ENCODE assay signal across 8 mouse cellular contexts in genomic region chr5:66077416-66077815, GRCm38 (mm10).
DNase-seq lines count a peak whose midpoint lies in the region; ATAC-seq and TF ChIP-seq lines count a peak whose summit lies in the region.

No protein-coding gene starts in this region.

- no peak for ATAC-seq in heart, postnatal 0 days (ENCODE audit: insufficient read depth, low read depth)
- no peak for ATAC-seq in liver, embryonic 11.5 days (replicated peaks; ENCODE audit: low FRiP score)
- no peak for ATAC-seq in inflammation-experienced regulatory T-cells, adult 6 months

- H3K4me2 ChIP-seq in heart, postnatal 0 days (ENCODE audit: low read depth, low read length) = peak overlapping the region; percentile 4; the same call in 1 of the 2 replicates
- H3K4me2 ChIP-seq in liver, embryonic 11.5 days = peak overlapping the region; percentile 31

- no peak overlapping the region; the same call in 1 of the 2 replicates for H3K4me3 ChIP-seq in ES-Bruce4 (ENCODE audit: low read depth, low read length)
- H3K4me3 ChIP-seq in heart, postnatal 0 days (ENCODE audit: low read depth, low read length) = no peak overlapping the region
- no peak overlapping the region for H3K4me3 ChIP-seq in liver, embryonic 11.5 days (ENCODE audit: low read depth, low read length)
- no peak overlapping the region for H3K4me3 ChIP-seq in left cerebral cortex, adult 2 months

- DNase-seq in adrenal gland, postnatal 36 days = peak; percentile 82 to 89
- DNase-seq in heart, postnatal 0 days (ENCODE audit: low spot score) = peak; percentile 13
- DNase-seq in liver, embryonic 11.5 days (ENCODE audit: low spot score) = no peak
- DNase-seq in splenic B cell, adult 2 months (ENCODE audit: low read depth, low spot score) = peak; percentile 27
- no peak for DNase-seq in left cerebral cortex, adult 2 months (ENCODE audit: extremely low spot score in 1 of 2, low spot score in 2 of 2)
- no peak for DNase-seq in right cerebral cortex, adult 18-20 months

- no peaks in the 10 kb centered on the region for H3K9me3 ChIP-seq in ES-Bruce4 (replicated peaks; ENCODE audit: control insufficient read depth, insufficient read depth, low read length, poor library complexity, severe bottlenecking)
- H3K9me3 ChIP-seq in heart, postnatal 0 days (replicated peaks; ENCODE audit: control insufficient read depth, low read length) = no peaks in the 10 kb centered on the region
- no peaks in the 10 kb centered on the region for H3K9me3 ChIP-seq in liver, embryonic 11.5 days (ENCODE audit: control insufficient read depth, low read length)

- H3K27me3 ChIP-seq in ES-Bruce4 (ENCODE audit: control insufficient read depth, insufficient read depth, low read length, poor library complexity, severe bottlenecking) = no peaks in the 10 kb centered on the region
- H3K27me3 ChIP-seq in heart, postnatal 0 days (ENCODE audit: control insufficient read depth, insufficient read depth, low read length) = no peaks in the 10 kb centered on the region
- no peaks in the 10 kb centered on the region for H3K27me3 ChIP-seq in liver, embryonic 11.5 days (replicated peaks; ENCODE audit: control insufficient read depth, insufficient read depth, low read length)
- no peaks in the 10 kb centered on the region for H3K27me3 ChIP-seq in splenic B cell, adult 2 months (ENCODE audit: control insufficient read depth, insufficient read depth, low read length, poor library complexity, severe bottlenecking)

- H3K4me1 ChIP-seq in ES-Bruce4 (ENCODE audit: control insufficient read depth, insufficient read depth, low read length) = peaks cover 4% of the 10 kb centered on the region
- no peaks in the 10 kb centered on the region for H3K4me1 ChIP-seq in heart, postnatal 0 days (ENCODE audit: control insufficient read depth, insufficient read depth)
- peaks cover 15% of the 10 kb centered on the region for H3K4me1 ChIP-seq in liver, embryonic 11.5 days (replicated peaks; ENCODE audit: control insufficient read depth, insufficient read depth, low read length)

- TF ChIP-seq POLR2A in ES-Bruce4 (IDR thresholded peaks at IDR 0.05; ENCODE audit: insufficient read depth, low read length) = no peak

- H3K36me3 ChIP-seq in ES-Bruce4 (ENCODE audit: control insufficient read depth, insufficient read depth, low read length, poor library complexity, severe bottlenecking) = no peaks in the 10 kb centered on the region
- H3K36me3 ChIP-seq in heart, postnatal 0 days (replicated peaks; ENCODE audit: control insufficient read depth, insufficient read depth, low read length) = no peaks in the 10 kb centered on the region
- H3K36me3 ChIP-seq in liver, embryonic 11.5 days (ENCODE audit: control insufficient read depth, insufficient read depth, low read length) = no peaks in the 10 kb centered on the region
- no peaks in the 10 kb centered on the region for H3K36me3 ChIP-seq in splenic B cell, adult 2 months (ENCODE audit: control insufficient read depth, insufficient read depth, low read length, poor library complexity, severe bottlenecking)

- H3K9ac ChIP-seq in ES-Bruce4 (ENCODE audit: low read depth, poor library complexity, severe bottlenecking) = peak overlapping the region; percentile 56; the same call in 1 of the 2 replicates
- no peak overlapping the region for H3K9ac ChIP-seq in heart, postnatal 0 days (replicated peaks; ENCODE audit: low read depth, low read length)
- H3K9ac ChIP-seq in liver, embryonic 11.5 days (ENCODE audit: low read depth, low read length) = no peak overlapping the region

- intact Hi-C loops in left cerebral cortex, adult 2 months (cut with DNase I) = no loop called here

- no peak for TF ChIP-seq CTCF in ES-Bruce4 (IDR thresholded peaks at IDR 0.05; ENCODE audit: low read depth, low read length)
- TF ChIP-seq CTCF in heart, postnatal 0 days (IDR thresholded peaks at IDR 0.05; ENCODE audit: low read depth) = no peak
- no peak for TF ChIP-seq CTCF in left cerebral cortex, adult 2 months (IDR thresholded peaks at IDR 0.05)

- no peak for TF ChIP-seq EP300 in ES-Bruce4 (IDR thresholded peaks at IDR 0.05; ENCODE audit: insufficient read depth, low read depth, low read length)
- no peak for TF ChIP-seq EP300 in heart, postnatal 0 days (IDR thresholded peaks at IDR 0.05; ENCODE audit: low read depth)

- H3K27ac ChIP-seq in ES-Bruce4 (ENCODE audit: insufficient read depth, low read length) = 0 out of 2 replicates have a peak overlapping the region, but pooled peaks have one; percentile 25
- H3K27ac ChIP-seq in heart, postnatal 0 days (ENCODE audit: low read depth) = no peak overlapping the region
- H3K27ac ChIP-seq in liver, embryonic 11.5 days (ENCODE audit: low read depth, low read length) = no peak overlapping the region; the same call in 1 of the 2 replicates
- H3K27ac ChIP-seq in left cerebral cortex, adult 2 months = no peak overlapping the region

- WGBS in heart, postnatal 0 days = 17% methylated on average over 10 of the region's 10 CpGs
- WGBS in liver, embryonic 11.5 days = 38% methylated on average over 10 of the region's 10 CpGs

Comparison
In these comparisons a context has a peak if more than half of its experiments do, and no peak if none do; other contexts are left out.
1. DNase-seq: peak in adrenal gland, postnatal 36 days (2 of 2), heart, postnatal 0 days (single experiment) and splenic B cell, adult 2 months (single experiment); none in liver, embryonic 11.5 days (single experiment), left cerebral cortex, adult 2 months (0 of 2) and right cerebral cortex, adult 18-20 months (single experiment).